Mouse (Mus musculus) heart, adult 2 months (tissue): ENCODE results near the gene Slc35d3.

Source experiments
- CTCF ChIP-seq: fragments of 200-600 bp; IDR thresholded peaks from 2 replicates; pipeline ENCODE4 v1.8.1; 2022; ENCODE audit warnings: antibody characterized with exemption, mild to moderate bottlenecking, moderate library complexity
- POLR2A ChIP-seq: fragments of 200-500 bp; IDR thresholded peaks from 2 replicates; pipeline ENCODE4 v1.6.1; 2011; ENCODE audit warnings: mild to moderate bottlenecking, low read depth, low read length, control low read depth; ENCODE audit not compliant: insufficient read depth

DNA sequence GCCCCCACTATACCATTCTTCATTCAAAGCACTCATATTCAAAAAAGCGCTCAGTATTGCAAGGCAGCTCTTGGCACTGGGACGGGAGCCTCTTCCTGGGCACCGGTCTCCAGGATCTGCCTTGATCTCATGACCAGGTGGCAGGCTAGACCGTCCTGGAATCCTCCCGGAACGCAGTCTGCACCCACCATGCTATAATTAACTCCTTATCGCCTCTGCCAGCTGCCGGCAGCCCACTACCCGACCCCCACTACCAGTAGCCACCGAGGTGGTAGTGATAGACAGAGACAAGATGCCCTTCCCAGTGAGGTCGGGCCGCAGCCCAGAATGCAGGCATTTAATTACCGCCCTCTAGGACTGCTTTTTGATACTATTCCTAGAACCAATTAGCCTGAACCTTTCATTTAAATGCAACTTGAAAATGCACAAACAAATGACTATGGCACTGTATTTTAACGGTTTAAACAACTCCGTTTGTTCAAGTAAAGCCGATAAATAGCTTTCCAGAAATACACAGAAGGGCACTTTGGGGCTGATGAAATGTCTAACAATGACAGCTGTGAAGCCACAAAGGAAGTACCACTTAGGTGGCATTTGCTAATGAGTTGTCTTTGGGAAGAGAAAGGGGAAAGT lies 32.4 kb downstream of the Slc35d3 start:
- TF ChIP-seq CTCF: no peak
- TF ChIP-seq POLR2A: no peak
